Mouse (Mus musculus) ZHBTc4 (cell line): ENCODE measurements around the gene Pepd.

Experiments
- DNase-seq: peaks from one replicate; pipeline ENCODE4 v3.0.0-alpha.2; 2011; ENCODE audit warnings: low read depth, low spot score

The Pepd gene

GRCm38 (mm10) chr7:34930263-34930757 is 18.1 kb downstream of the Pepd start:
- DNase-seq = no peak

DNA sequence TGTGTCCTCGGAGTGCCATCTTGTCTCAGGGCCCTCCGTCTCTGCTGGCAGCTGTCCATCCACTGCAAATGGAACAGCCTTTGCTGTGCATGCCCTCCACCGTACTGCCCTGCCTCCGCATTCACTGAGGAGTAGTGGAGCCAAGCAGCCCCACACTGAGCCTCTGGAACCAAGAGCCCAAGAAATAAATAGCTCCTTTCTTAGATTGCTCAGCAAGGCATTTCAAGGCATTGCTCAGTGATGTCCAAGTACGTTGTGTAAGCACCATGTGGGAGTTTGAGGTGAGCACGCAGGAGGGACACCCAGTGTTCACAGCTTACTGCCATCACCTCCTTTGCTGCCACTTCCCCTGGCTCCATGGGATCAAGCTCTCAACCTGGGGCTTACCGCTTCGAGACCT is 20.5 kb downstream of the Pepd start:
- DNase-seq = no peak

- DNase-seq = no peak
Observed at GRCm38 (mm10) chr7:34933142-34933541, 21.0 kb downstream of the Pepd start.

DNA sequence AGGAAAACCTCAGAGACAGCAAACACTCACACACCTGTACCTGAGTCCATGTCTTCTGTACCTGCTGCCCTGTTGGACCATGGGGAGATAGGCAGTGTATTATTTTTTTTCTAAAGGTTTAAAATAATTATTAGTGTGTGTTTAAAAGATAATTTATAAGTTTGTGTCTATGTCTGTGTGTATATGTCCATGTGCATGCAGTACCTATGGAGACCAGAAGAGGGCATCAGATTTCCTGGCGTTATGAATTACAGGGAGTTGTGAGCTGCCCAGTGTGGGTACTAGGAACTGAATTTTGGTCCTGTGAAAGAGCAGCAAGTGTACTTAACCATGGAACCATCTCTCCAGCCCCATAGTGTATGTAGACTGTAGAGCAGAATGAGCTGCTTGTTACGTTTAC is 24.2 kb downstream of the Pepd start:
- DNase-seq = peak; percentile 45

DNA sequence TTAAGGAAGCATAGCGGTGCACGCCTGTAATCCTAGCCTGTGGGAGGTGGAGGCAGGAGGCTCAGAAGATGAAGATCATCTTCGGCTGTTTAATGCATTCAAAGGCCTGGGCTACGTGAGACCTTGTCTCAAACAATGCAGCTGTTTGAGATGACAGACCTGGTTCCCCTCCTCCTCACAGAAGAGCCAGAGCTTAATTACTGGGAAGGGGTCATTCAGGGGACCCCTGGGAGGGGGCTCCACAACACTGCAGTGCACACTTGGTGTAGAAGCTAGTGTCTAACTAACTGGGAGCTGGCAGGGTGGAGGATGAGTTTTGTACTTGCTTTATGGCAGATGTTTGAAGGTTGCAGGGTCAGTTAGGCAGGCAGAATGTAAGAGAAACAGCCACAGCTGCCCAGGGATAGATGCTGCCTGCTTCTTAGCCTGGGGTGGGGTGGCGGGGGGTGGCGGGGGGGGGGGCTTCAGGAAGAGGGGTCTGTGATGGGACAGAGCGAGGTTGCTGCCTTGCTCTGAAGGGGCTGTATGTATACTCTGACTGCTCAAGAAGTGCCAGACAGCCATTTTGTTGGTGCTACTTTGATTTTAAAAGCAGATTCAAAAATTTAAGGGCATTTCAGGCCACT is 26.6 kb downstream of the Pepd start:
- DNase-seq = no peak

GRCm38 (mm10) chr7:34939262-34939951 is 27.2 kb downstream of the Pepd start:
- DNase-seq = no peak

DNA sequence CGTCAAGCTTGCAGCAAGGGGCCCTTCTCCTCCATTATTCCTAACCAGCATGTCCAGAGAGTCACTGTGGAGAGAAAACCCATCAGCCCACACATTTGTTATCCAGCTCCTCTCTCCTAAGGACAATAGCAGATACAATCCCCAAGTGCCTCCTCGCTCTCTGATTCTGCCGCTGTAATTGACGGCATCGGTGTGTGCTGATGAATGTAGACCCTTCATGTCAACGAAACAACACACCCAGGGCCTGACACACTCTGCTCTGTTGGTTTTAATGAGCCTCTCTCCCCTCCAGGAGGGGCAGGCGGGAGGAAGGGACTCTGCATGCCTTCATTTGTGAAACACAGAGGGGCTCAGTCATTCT is 27.8 kb downstream of the Pepd start:
- no peak for DNase-seq

GRCm38 (mm10) chr7:34943581-34944123 is 31.5 kb downstream of the Pepd start:
- no peak for DNase-seq

GRCm38 (mm10) chr7:34946269-34946925 is 34.2 kb downstream of the Pepd start:
- no peak for DNase-seq

DNA sequence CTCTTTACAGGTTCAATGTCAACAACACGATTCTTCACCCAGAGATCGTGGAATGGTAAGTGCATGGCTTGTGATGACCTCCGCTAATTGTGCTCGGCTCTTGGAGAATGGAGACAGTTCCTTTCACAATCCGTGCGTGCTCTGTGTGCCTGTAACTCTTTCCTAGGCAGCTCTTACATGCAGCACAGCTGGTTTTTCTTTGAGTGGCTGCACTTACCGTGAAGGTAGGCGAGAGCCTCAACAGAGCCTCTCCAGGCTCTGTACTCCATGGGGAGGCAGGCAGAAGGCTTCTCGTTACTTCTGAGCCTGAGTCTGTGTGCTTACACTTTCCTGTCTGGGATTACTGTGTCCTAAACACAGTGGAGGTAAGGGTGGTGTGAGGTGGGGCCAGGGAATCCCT is 42.4 kb downstream of the Pepd start:
- DNase-seq = no peak

GRCm38 (mm10) chr7:34955295-34955694 is 43.1 kb downstream of the Pepd start:
- DNase-seq = no peak

- DNase-seq = no peak
Observed at GRCm38 (mm10) chr7:34957138-34957537, 45.0 kb downstream of the Pepd start.

DNA sequence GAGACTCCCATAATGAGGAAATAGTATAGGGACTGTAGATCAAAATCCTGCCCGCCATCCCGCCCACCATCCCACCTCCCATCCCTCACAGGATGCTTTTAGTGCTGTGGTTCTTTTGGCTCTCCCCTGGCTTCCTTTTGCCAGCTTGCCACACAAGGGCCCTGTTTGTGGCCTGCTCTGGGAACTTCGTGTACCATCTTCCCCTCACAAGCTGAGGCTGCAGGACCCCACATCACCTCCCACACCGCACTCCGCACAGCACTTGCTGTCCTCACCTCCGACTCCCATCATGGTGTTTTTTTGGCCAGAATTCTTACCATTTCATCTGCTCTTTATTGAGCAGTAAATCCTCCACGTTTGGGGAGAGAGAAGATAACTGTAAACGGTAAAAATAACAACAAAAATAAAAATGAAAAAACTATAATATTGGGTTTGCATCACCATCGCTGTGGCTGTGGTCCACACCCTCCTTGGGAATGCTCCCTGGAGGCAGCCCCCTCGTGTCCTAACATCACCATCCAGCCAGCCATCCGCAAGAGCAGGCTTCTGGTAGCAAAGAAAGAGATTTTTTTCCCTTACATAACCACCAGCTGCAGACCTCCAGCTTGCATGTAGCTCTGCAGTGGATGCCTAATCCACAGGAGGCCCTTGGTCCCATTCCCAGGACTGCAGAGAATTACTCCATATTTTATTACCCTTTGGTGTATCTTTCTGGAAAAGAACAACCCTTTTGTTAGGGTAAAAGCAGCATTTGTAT is 51.9 kb downstream of the Pepd start:
- DNase-seq = no peak

DNA sequence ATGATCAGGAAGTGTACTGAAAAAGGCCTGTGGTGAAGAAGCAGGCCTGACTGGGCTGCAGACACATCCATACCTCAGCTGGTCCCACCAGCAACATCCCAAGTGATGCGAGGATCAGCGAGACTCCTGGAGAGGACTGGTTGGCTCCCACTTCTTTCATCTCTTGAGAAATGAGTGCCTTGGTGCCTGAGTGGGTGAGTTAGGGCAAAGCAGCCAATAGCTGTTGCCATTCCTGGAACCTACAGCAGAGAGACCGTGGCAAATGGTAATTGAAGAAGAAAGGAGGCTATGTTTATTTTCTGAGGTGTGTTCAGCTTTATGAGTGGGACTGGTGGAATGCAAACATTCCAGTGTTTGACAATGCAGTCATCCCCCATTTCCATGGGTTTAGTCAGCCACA is 55.2 kb downstream of the Pepd start:
- peak; percentile 21 for DNase-seq

DNA sequence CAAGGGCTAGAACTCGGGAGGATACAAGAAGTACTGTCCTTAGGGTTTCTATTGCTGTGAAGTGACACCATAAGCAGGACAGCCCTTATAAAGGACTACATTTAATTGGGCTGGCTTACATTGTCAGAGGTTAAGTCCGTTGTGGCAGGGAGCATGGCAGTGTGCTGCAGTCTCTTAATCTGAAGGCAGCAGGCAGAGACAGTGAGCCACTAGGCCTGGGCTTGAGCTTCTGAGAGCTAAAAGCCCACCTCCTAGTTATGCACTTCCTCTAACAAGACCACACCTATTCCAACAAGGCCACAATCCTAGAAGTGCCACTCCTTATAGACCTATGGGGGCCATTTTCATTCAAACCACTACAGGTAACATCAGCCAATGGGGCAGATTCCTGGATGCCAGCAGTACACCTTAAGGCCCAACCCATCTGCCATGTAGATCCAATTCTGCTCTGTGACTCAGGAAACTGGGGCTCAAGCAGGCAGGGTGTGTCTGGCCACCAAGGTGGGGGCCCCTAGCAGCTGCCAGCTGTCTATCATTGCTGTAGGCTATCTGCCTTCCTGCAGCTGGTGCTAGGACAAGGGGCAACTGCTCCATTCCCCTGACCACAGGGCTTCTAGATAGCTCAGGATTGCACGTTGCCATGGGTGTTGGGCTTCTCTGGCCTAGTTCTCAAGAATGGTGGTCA is 56.7 kb downstream of the Pepd start:
- DNase-seq = no peak

- DNase-seq = no peak
Observed at GRCm38 (mm10) chr7:34971826-34972225, 59.6 kb downstream of the Pepd start.

GRCm38 (mm10) chr7:34972990-34973440 is 60.8 kb downstream of the Pepd start:
- DNase-seq = peak; percentile 69

- DNase-seq = no peak
Observed at GRCm38 (mm10) chr7:34973877-34974276, 61.7 kb downstream of the Pepd start.

DNA sequence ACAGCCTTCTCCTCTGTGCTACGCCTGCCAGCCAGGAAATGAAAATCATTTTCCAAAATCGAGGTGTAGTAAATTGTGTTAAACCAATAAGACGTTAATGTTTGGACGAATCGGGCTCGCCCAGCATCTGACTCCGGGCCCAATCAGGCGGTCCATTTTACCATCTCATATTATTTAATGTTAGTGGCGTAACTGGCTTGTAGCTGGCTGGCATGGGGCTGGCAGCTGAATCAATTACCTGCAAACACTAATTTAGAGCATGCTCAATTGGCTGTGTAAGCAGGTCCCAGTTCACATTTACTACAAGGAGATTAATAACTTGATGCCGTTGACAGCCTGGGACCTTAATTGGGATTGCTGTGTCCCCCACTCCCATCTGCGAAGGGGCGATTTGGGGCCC is 63.7 kb downstream of the Pepd start:
- no peak for DNase-seq

DNA sequence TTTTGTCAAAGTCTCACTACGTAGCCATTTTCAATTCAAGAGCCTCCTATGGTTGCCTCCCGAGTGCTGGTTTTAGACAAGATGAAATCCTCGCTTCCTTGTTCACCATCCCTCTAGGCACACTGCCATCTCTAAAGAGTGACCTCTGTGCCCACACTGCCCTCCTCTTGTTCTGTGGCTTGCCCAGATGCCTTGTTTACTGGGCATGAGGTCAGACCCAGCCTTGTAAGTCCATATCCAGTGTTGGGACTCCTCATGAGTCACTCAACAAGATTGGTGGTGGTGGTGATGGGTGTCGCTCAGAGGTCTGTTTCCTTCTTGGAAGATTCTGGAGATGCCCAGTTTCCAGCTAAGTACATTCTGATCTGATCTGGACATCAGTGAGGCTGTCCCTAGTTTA is 65.2 kb downstream of the Pepd start:
- no peak for DNase-seq

- DNase-seq = no peak
Observed at GRCm38 (mm10) chr7:34981803-34982202, 69.6 kb downstream of the Pepd start.
